Comparison of ENCODE assay signal across 10 mouse cellular contexts in genomic region chrX:85076845-85077244, GRCm38 (mm10).
DNase-seq lines count a peak whose midpoint lies in the region.
"Had no signal": no experiment of that assay in that cellular context is flagged by ENCODE, and none has a peak within 500 bp of the region (broad histone marks: within the 10 kb centered on the region; RNA-seq: fewer than 3 reads in every experiment).

No protein-coding gene starts in this region.

- DNase-seq in embryo, embryonic 11.5 days (ENCODE audit: low read depth, low spot score) = peak; percentile 4
- no peak for DNase-seq in embryo, embryonic 10.5 days (ENCODE audit: low spot score)
- peak; percentile 9 for DNase-seq in ovary, postnatal 36 days (ENCODE audit: low spot score)
- no peak for DNase-seq in ovary, postnatal 14 days (ENCODE audit: low spot score)
- peak; percentile 54 to 64 for DNase-seq in kidney, postnatal 25 days
- DNase-seq in yolk sac, embryonic 10.5 days (ENCODE audit: low spot score) = peak; percentile 26
- DNase-seq in layer of hippocampus, adult 8-10 months (ENCODE audit: low spot score in 2 of 2) = no peak
- no peak for DNase-seq in layer of hippocampus, postnatal 25 days (ENCODE audit: extremely low spot score in 1 of 2, low spot score in 1 of 2)
- DNase-seq: forebrain, postnatal 0 days; thymus, postnatal 36 days had no signal

Comparison
In these comparisons a context has a peak if more than half of its experiments do, and no peak if none do; other contexts are left out.
1. DNase-seq: peak in embryo, embryonic 11.5 days (single experiment), ovary, postnatal 36 days (single experiment), kidney, postnatal 25 days (2 of 2) and yolk sac, embryonic 10.5 days (single experiment); none in embryo, embryonic 10.5 days (single experiment), ovary, postnatal 14 days (single experiment), layer of hippocampus, adult 8-10 months (0 of 2) and layer of hippocampus, postnatal 25 days (0 of 2).